Mouse (Mus musculus) hindbrain, embryonic 16.5 days (tissue): Measurements from ENCODE around the gene Dlgap1. TPM values are rescaled to one million over a fixed set of nuclear protein-coding genes. Genes with fewer than 3 reads are reported as not detected.
A peak's percentile ranks its signal among the peaks of the same experiment; 100 is the strongest.
"Not testable (repeated sequence)": the region's sequence is repeated elsewhere in the genome, so short reads cannot be mapped to it uniquely, and the experiment has no call there.

Experiments used
- ATAC-seq: fragments of 200-750 bp; cut with Nextera tagmentation; 2 replicates; pipeline ENCODE4 v1.8.0; 2017; ENCODE audit warnings: moderate TSS enrichment, moderate library complexity
- H3K27ac ChIP-seq: fragments of 300-500 bp; sonication (generic); 2 replicates; pipeline ENCODE4 v1.5.1; 2014; ENCODE audit warnings: low read depth, mild to moderate bottlenecking, control low read depth, low read length, moderate library complexity
- H3K27me3 ChIP-seq: fragments of 300-500 bp; sonication (generic); replicated peaks from 2 replicates; pipeline ENCODE4 v1.6.1; 2014; ENCODE audit warnings: low read length; ENCODE audit not compliant: control insufficient read depth, insufficient read depth
- H3K36me3 ChIP-seq: fragments of 300-500 bp; sonication (generic); 2 replicates; pipeline ENCODE4 v1.6.1; 2014; ENCODE audit warnings: mild to moderate bottlenecking, low read length, moderate library complexity, mixed read lengths; ENCODE audit not compliant: control insufficient read depth, insufficient read depth
- H3K4me1 ChIP-seq: fragments of 300-500 bp; sonication (generic); 2 replicates; pipeline ENCODE4 v1.6.1; 2014; ENCODE audit warnings: low read depth, low read length; ENCODE audit not compliant: control insufficient read depth, insufficient read depth
- H3K4me2 ChIP-seq: fragments of 300-500 bp; sonication (generic); 2 replicates; pipeline ENCODE4 v1.6.1; 2014; ENCODE audit warnings: mild to moderate bottlenecking, low read length, control low read depth, moderate library complexity
- H3K4me3 ChIP-seq: fragments of 300-500 bp; sonication (generic); 2 replicates; pipeline ENCODE4 v1.5.1; 2014; ENCODE audit warnings: mild to moderate bottlenecking, low read length, control low read depth, moderate library complexity
- H3K9ac ChIP-seq: fragments of 300-500 bp; sonication (generic); 2 replicates; pipeline ENCODE4 v1.6.1; 2014; ENCODE audit warnings: low read depth, mild to moderate bottlenecking, control low read depth, low read length, moderate library complexity
- H3K9me3 ChIP-seq: fragments of 300-500 bp; sonication (generic); 2 replicates; pipeline ENCODE4 v1.6.1; 2014; ENCODE audit warnings: mild to moderate bottlenecking, low read length, moderate library complexity; ENCODE audit not compliant: control insufficient read depth
- WGBS: fragments of 180-500 bp; shearing (Covaris S2); extraction: QIAGEN DNeasy Blood & Tissue Kit; methylation state at CpG from one replicate; pipeline ENCODE4 v1.1.7; 2014; 5-methylcytosine and 5-hydroxymethylcytosine counted together
- polyA plus RNA-seq: library from polyadenylated mRNA; unstranded; fragments of >200 nt; fragmentation: Nextera tagmentation; extraction: Ambion mirVana; gene quantifications from 2 replicates; pipeline ENCODE4 v1.2.1, GENCODE M21; 2015

Dlgap1 gene
- polyA plus RNA-seq, 1 experiment from 2014 or later: 39.5 TPM

DNA sequence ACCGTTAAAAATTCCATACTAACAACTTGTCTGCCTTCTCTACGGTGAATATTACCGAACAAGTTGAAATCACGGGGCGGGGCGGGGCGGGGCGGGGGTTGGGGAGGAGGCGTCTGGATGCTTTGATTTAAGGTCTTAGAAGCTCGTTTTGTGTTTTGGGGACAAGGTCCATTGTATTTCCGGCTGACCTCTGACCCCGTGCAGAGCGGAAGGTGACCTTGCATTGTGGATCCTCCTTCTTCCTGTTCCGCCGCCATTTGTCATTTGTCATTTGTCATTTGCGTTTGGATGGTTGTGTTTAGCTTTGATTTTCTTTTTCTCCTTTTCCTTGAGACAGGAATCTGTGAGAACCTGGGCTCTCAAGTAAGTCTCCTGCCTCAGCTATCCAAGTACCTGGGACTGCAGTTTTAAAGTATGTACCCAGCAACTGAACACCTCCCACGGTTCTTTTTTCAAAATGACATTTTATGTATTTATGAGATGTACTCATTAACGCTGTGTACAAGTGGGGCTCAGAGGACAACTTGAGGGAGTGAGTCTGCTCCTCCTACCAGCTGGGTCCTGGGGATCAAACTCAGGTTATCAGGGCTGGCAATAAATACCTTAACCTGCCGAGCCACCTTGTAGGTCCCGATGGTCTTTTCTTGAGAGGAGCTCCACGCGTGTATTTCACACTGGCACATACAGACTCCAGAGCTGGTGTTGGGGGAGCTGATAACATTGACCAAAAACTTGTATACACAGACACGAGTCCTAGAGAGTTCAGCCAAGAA lies 861.3 kb downstream of the Dlgap1 start:
- Histone ChIP-seq H3K27ac (no peak overlapping the region), H3K27me3 (no peaks in the 10 kb centered on the region), H3K9ac (no peak overlapping the region), H3K4me1 (peaks cover 7% of the 10 kb centered on the region), H3K36me3 (no peaks in the 10 kb centered on the region), H3K4me2 (no peak overlapping the region), H3K4me3 (no peak overlapping the region), H3K9me3 (no peaks in the 10 kb centered on the region)
- 70% methylated on average over 23 of the region's 23 CpGs for WGBS
- ATAC-seq: no peak

DNA sequence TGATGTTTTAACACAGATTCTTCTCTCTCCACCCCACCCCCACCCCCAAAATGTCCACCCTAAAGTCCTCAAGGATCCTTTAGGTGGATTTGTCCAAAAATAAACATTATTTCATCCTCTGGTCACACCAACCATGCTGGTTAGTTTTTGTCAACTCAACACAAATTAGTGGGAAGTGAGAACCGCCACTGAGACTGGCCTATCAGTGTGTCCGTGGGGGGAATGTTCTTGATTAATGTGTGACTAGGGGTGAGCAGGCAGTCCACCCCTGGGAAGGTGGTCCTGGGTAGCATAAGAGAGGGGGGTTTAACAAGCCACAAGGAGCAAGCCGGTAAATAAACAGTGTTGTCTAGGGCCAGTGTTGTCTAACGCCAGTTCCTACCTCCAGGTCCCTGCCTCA lies 862.7 kb downstream of the Dlgap1 start:
- ATAC-seq: no peak
- H3K4me2 ChIP-seq: no peak overlapping the region
- H3K36me3 ChIP-seq: no peaks in the 10 kb centered on the region
- peaks cover 11% of the 10 kb centered on the region for H3K4me1 ChIP-seq
- H3K27ac ChIP-seq: no peak overlapping the region
- no peak overlapping the region for H3K4me3 ChIP-seq
- H3K9ac ChIP-seq: no peak overlapping the region
- WGBS: 80% methylated on average over 4 of the region's 4 CpGs
- no peaks in the 10 kb centered on the region for H3K27me3 ChIP-seq
- H3K9me3 ChIP-seq: no peaks in the 10 kb centered on the region

DNA sequence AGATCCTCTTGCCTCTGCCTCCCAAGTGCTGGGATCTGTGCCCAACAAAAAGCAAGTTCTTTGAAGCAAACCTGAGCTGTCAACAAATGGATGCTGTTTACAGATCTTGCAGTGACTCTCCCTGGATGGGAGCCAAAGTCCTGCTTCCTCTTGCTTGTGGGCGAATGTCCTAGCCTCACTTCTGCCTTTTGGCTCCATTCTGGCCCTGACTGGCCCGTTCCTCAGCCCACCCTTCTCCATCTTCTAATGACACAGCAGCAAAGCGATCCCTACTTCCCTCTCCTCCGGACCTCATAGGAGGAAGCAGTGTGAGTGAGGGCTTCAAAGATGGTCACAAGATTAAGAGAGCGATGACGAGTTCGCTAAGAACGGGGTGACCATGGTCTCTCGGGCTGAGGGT lies 863.7 kb downstream of the Dlgap1 start:
- Histone ChIP-seq H3K4me1 (peaks cover 11% of the 10 kb centered on the region), H3K36me3 (no peaks in the 10 kb centered on the region), H3K9ac (no peak overlapping the region), H3K27ac (no peak overlapping the region), H3K4me3 (no peak overlapping the region), H3K4me2 (no peak overlapping the region), H3K9me3 (no peaks in the 10 kb centered on the region), H3K27me3 (no peaks in the 10 kb centered on the region)
- no peak for ATAC-seq
- 91% methylated on average over 9 of the region's 9 CpGs for WGBS

DNA sequence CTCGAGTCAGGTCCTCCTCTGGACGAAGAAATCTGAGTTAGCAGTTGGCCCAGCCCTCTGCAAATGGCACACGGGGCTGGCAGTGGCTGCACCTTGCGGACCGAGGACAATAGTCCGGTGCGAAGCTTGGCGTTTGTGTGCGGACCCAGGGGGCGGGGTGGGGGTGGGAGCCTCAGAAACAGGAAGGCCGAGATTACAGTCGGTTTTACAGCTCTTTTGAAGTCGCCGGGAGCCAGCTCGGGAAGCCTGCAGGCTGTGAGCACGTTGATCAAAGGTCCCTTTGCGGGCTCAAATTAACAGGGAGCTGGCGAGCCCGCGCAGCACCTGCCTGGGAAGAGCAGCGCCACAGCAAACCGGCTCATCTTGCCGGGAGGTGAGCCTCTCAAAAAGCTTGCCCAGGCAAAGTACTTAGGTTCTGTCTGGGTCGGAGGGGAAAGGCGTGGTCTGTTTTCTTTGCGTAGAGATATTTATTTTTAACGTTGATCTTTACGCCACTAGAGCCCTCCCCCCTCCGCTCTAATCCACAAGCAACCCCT lies 865.6 kb downstream of the Dlgap1 start:
- ATAC-seq: peak; percentile 64

DNA sequence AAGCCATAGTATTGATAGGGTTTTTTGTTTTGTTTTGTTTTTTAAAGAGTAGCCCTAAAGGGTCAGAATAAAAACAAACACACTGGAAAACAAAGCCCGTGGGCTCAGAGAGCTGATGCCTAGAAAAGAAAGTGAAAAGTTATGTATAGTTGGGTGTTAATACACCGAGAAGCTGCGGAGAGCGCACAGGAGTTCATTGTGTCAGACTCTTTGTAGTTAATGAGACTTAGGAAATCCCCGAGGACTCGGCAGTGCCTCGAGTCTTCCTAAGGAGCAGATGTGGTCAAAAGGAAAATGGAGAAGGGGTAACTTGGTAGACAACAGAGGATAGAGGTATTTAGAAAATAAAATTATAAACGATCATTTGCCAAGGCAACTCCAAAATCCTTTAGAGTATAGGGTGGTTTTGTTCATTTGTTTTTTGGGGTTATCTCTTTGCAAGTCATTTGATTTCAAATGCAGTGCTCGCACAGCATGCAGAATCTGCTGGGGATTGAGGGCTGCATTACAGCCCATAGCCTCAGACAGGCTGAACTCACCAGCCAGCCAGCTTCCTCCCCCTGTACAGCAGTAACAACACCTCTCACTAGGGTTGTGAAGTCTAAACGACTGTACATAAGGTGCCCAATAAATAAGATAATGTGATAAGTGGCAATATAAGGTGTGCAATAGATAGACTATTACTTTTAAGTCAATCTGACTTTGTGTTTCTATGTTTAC lies 866.4 kb downstream of the Dlgap1 start:
- Histone ChIP-seq H3K4me1 (peaks cover 11% of the 10 kb centered on the region), H3K9me3 (no peaks in the 10 kb centered on the region), H3K27me3 (no peaks in the 10 kb centered on the region), H3K36me3 (no peaks in the 10 kb centered on the region), H3K4me3 (peak overlapping the region; percentile 48), H3K4me2 (peak overlapping the region; percentile 96), H3K9ac (peak overlapping the region; percentile 66), H3K27ac (no peak overlapping the region)
- 3% methylated on average over 10 of the region's 10 CpGs for WGBS
- no peak for ATAC-seq

More for the DNA sequence above, 865.6 kb downstream of the Dlgap1 start:
- Histone ChIP-seq H3K9me3 (no peaks in the 10 kb centered on the region), H3K4me1 (peaks cover 11% of the 10 kb centered on the region), H3K27ac (peak overlapping the region; percentile 20; the same call in 1 of the 2 replicates), H3K4me2 (peak overlapping the region; percentile 96), H3K9ac (peak overlapping the region; percentile 66), H3K27me3 (no peaks in the 10 kb centered on the region), H3K36me3 (no peaks in the 10 kb centered on the region), H3K4me3 (peak overlapping the region; percentile 48)
- WGBS: under 1% methylated on average over 29 of the region's 29 CpGs

DNA sequence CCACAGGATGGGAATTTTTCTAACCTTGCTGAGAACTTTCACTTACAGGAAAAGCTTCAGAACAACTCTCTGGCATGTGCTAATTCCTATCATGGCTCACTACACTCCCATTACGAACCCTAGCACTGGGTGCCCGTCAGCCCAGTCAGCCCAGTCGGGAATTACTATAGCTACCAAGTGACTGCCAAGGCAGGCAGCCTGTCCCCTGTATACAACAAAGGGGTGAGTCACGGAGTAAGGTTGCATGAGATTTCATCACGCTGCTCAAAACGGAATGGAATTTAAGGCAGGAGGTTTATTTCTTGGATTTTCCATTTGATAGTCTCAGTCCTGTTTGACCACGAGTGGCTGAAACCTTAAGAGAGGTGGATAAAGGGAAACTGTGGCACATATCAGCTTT lies 867.9 kb downstream of the Dlgap1 start:
- H3K36me3 ChIP-seq: no peaks in the 10 kb centered on the region
- WGBS: 47% methylated on average over 7 of the region's 7 CpGs
- H3K9me3 ChIP-seq: no peaks in the 10 kb centered on the region
- ATAC-seq: no peak
- no peak overlapping the region for H3K27ac ChIP-seq
- no peak overlapping the region for H3K9ac ChIP-seq
- H3K27me3 ChIP-seq: no peaks in the 10 kb centered on the region
- H3K4me3 ChIP-seq: no peak overlapping the region
- peaks cover 11% of the 10 kb centered on the region for H3K4me1 ChIP-seq
- H3K4me2 ChIP-seq: no peak overlapping the region

DNA sequence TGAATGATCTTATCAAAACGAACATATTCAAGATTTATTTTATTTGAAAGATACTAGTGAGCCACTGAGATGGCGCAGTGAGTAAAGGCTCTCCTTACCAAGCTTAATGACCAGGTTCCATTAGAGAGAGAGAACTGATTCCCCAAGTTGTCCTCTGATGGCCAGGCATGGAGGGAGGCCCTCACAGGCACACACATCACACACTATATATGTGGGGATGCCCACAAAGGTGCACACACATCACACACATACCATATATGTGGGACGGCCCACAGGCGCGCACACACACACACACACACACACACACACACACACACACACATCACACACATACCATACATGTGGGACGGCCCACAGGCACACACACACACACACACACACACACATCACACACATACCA lies 868.6 kb downstream of the Dlgap1 start:
- not testable (repeated sequence) for H3K9ac ChIP-seq, H3K4me2 ChIP-seq, H3K27me3 ChIP-seq, H3K9me3 ChIP-seq, H3K27ac ChIP-seq, ATAC-seq, H3K4me3 ChIP-seq, H3K36me3 ChIP-seq
- WGBS: 94% methylated on average over 5 of the region's 6 CpGs
- H3K4me1 ChIP-seq: peaks cover 11% of the 10 kb centered on the region

DNA sequence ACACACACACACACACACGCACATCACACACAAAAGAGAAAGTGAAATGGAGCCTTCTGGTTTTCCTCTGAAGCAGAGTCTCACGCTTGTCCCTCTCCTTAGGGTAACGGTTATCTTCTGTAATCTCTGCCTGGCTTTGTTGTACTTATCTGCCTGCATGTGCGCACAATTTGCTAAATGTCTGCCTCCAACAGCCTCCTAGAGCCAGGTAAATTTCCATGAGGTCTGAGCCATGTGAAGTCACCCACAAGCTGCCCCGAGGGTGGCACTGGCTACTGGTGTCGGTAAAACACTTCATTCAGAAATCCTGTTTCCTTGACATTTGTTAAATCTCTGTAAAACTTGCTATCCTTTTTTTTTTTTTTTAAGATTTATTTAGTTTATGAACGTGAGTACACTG lies 869.2 kb downstream of the Dlgap1 start:
- Histone ChIP-seq H3K9ac (no peak overlapping the region), H3K4me2 (no peak overlapping the region), H3K4me3 (no peak overlapping the region), H3K27ac (no peak overlapping the region), H3K4me1 (peaks cover 11% of the 10 kb centered on the region), H3K36me3 (no peaks in the 10 kb centered on the region), H3K9me3 (no peaks in the 10 kb centered on the region), H3K27me3 (no peaks in the 10 kb centered on the region)
- ATAC-seq: no peak
- WGBS: 96% methylated on average over 7 of the region's 7 CpGs

DNA sequence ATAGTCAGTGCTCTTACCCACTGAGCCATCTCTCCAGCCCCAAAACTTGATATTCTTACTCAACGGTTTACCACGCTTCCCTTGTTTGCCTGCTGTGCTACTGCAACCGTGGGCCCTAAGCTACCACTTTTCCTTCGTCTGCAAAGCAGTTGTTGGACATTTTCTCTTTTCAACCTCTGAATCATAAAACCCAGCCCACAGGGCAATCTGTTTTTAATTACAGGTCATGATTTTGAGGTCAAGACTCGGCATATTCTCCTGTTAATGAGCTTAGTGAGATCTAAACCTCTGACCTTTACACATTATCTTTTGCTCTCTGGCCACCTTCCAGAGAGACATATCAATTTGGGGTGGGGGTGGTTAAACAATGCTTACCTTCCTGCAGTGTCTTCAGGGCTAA lies 869.7 kb downstream of the Dlgap1 start:
- Histone ChIP-seq H3K9me3 (no peaks in the 10 kb centered on the region), H3K4me1 (peaks cover 11% of the 10 kb centered on the region), H3K4me3 (no peak overlapping the region), H3K27ac (no peak overlapping the region), H3K4me2 (no peak overlapping the region), H3K27me3 (no peaks in the 10 kb centered on the region), H3K36me3 (no peaks in the 10 kb centered on the region), H3K9ac (no peak overlapping the region)
- 74% methylated on average over 5 of the region's 5 CpGs for WGBS
- ATAC-seq: no peak
